21 mouse cellular contexts compared by ENCODE assay signal in the genomic region with DNA sequence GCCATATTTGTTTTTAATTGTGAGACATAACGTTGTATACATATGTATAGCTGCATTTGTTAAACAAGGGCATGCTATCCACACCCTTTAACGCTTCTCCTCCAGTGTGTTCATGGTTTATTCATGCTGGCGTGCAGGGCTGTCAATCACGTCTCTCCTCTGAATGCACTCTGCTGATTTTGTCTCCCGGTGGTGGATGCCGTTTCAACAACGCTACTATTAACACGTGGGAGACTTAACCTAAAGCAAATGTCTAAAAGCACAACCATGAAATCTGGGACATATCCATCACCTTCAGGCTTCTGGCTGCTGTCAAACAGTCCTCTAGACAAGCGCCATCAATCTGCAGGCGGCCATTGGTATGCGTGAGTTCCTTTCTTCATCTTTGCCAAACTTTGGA. TPM values are rescaled to one million over a fixed set of nuclear protein-coding genes. Genes with fewer than 3 reads are reported as not detected.
DNase-seq lines count a peak whose midpoint lies in the region; ATAC-seq and TF ChIP-seq lines count a peak whose summit lies in the region.
"Had no signal": no experiment of that assay in that cellular context is flagged by ENCODE, and none has a peak within 500 bp of the region (broad histone marks: within the 10 kb centered on the region; RNA-seq: fewer than 3 reads in every experiment).

No protein-coding gene starts in this region.

- no peaks in the 10 kb centered on the region for H3K9me3 ChIP-seq in embryonic facial prominence, embryonic 14.5 days (ENCODE audit: control insufficient read depth, low read length)
- no peaks in the 10 kb centered on the region; the same call in 1 of the 2 replicates for H3K9me3 ChIP-seq in embryonic facial prominence, embryonic 10.5 days
- H3K9me3 ChIP-seq in neural tube, embryonic 12.5 days = no peaks in the 10 kb centered on the region
- H3K9me3 ChIP-seq in hindbrain, embryonic 14.5 days (ENCODE audit: control insufficient read depth, low read length) = no peaks in the 10 kb centered on the region
- H3K9me3 ChIP-seq in midbrain, postnatal 0 days (ENCODE audit: low read length) = no peaks in the 10 kb centered on the region
- H3K9me3 ChIP-seq: kidney, embryonic 15.5 days had no signal

- H3K27ac ChIP-seq in embryonic facial prominence, embryonic 14.5 days (replicated peaks; ENCODE audit: low read depth, low read length) = no peak overlapping the region
- no peak overlapping the region for H3K27ac ChIP-seq in embryonic facial prominence, embryonic 10.5 days (replicated peaks)
- no peak overlapping the region for H3K27ac ChIP-seq in neural tube, embryonic 12.5 days
- H3K27ac ChIP-seq in hindbrain, embryonic 14.5 days = no peak overlapping the region
- H3K27ac ChIP-seq in midbrain, postnatal 0 days (ENCODE audit: low read depth, low read length) = no peak overlapping the region
- H3K27ac ChIP-seq: heart, adult 2 months; kidney, embryonic 15.5 days had no signal

- peak; percentile 60; the same call in 1 of the 2 replicates for ATAC-seq in embryonic facial prominence, embryonic 14.5 days (ENCODE audit: low read depth)
- peak; percentile 58; the same call in 1 of the 2 replicates for ATAC-seq in neural tube, embryonic 12.5 days (ENCODE audit: low FRiP score, low read depth)
- ATAC-seq in hindbrain, embryonic 14.5 days (ENCODE audit: low FRiP score) = peak; percentile 55; the same call in 1 of the 2 replicates
- no peak for ATAC-seq in midbrain, postnatal 0 days (ENCODE audit: low FRiP score)
- ATAC-seq: intestine, embryonic 16.5 days had no signal

- no peaks in the 10 kb centered on the region for H3K27me3 ChIP-seq in embryonic facial prominence, embryonic 14.5 days (replicated peaks; ENCODE audit: control insufficient read depth, insufficient read depth, low read length)
- no peaks in the 10 kb centered on the region for H3K27me3 ChIP-seq in embryonic facial prominence, embryonic 10.5 days (replicated peaks; ENCODE audit: low read depth, poor library complexity, severe bottlenecking)
- H3K27me3 ChIP-seq in neural tube, embryonic 12.5 days (replicated peaks) = no peaks in the 10 kb centered on the region
- H3K27me3 ChIP-seq in hindbrain, embryonic 14.5 days (ENCODE audit: control insufficient read depth, insufficient read depth, low read length) = no peaks in the 10 kb centered on the region
- H3K27me3 ChIP-seq in midbrain, postnatal 0 days (ENCODE audit: insufficient read depth, low read length) = no peaks in the 10 kb centered on the region
- H3K27me3 ChIP-seq: kidney, embryonic 15.5 days; megakaryocyte, embryonic 14.5 days had no signal

- H3K4me2 ChIP-seq in embryonic facial prominence, embryonic 14.5 days (ENCODE audit: low read depth, low read length) = no peak overlapping the region
- no peak overlapping the region for H3K4me2 ChIP-seq in neural tube, embryonic 12.5 days (replicated peaks)
- no peak overlapping the region for H3K4me2 ChIP-seq in hindbrain, embryonic 14.5 days (replicated peaks)
- no peak overlapping the region for H3K4me2 ChIP-seq in midbrain, postnatal 0 days (ENCODE audit: low read depth, low read length, poor library complexity, severe bottlenecking)
- H3K4me2 ChIP-seq: kidney, embryonic 15.5 days; liver, embryonic 11.5 days had no signal

- peak; percentile 66 for DNase-seq in embryonic facial prominence, embryonic 14.5 days (ENCODE audit: low spot score)
- DNase-seq in embryonic facial prominence, embryonic 10.5 days (ENCODE audit: low spot score) = no peak
- no peak for DNase-seq in neural tube, embryonic 10.5 days (ENCODE audit: extremely low spot score, low spot score)
- DNase-seq in hindbrain, embryonic 14.5 days (ENCODE audit: low spot score) = no peak
- peak; percentile 20 for DNase-seq in midbrain, postnatal 0 days (ENCODE audit: low spot score)
- DNase-seq in cerebellum, postnatal 4 days (ENCODE audit: low spot score in 2 of 2) = no peak
- DNase-seq in heart, postnatal 25 days (ENCODE audit: low spot score) = no peak
- DNase-seq: adrenal gland, postnatal 14 days; cerebellum, adult 11-12 months; cerebellum, postnatal 14 days; gastrocnemius, postnatal 10 days; heart, adult 2 months; heart, postnatal 4 days; lung, adult 18-20 months; lung, postnatal 14 days; right cerebral cortex, postnatal 14 days had no signal

- no peaks in the 10 kb centered on the region for H3K4me1 ChIP-seq in embryonic facial prominence, embryonic 14.5 days (ENCODE audit: control insufficient read depth, insufficient read depth, low read length)
- no peaks in the 10 kb centered on the region for H3K4me1 ChIP-seq in embryonic facial prominence, embryonic 10.5 days
- peaks cover 14% of the 10 kb centered on the region; the same call in 1 of the 2 replicates for H3K4me1 ChIP-seq in neural tube, embryonic 12.5 days
- H3K4me1 ChIP-seq in hindbrain, embryonic 14.5 days (replicated peaks; ENCODE audit: control insufficient read depth, insufficient read depth, low read length) = 0 out of 2 replicates have a peak, but pooled peaks cover 6% of the 10 kb centered on the region
- H3K4me1 ChIP-seq in midbrain, postnatal 0 days (ENCODE audit: insufficient read depth, low read length) = no peaks in the 10 kb centered on the region
- H3K4me1 ChIP-seq: kidney, embryonic 15.5 days had no signal

- intact Hi-C loops in heart, postnatal 25 days (cut with DNase I) = no loop called here

- no peak overlapping the region for H3K4me3 ChIP-seq in embryonic facial prominence, embryonic 14.5 days (ENCODE audit: low read depth, low read length)
- H3K4me3 ChIP-seq in embryonic facial prominence, embryonic 10.5 days = no peak overlapping the region
- H3K4me3 ChIP-seq in neural tube, embryonic 12.5 days = no peak overlapping the region
- no peak overlapping the region for H3K4me3 ChIP-seq in hindbrain, embryonic 14.5 days (replicated peaks; ENCODE audit: low read length)
- H3K4me3 ChIP-seq in midbrain, postnatal 0 days (ENCODE audit: low read depth, low read length) = no peak overlapping the region
- H3K4me3 ChIP-seq: heart, adult 2 months; kidney, embryonic 15.5 days; megakaryocyte, embryonic 14.5 days had no signal

- 38% methylated on average over 11 of the region's 11 CpGs for WGBS in embryonic facial prominence, embryonic 14.5 days
- WGBS in embryonic facial prominence, embryonic 10.5 days = 79% methylated on average over 11 of the region's 11 CpGs
- WGBS in neural tube, embryonic 12.5 days = 42% methylated on average over 11 of the region's 11 CpGs
- WGBS in hindbrain, embryonic 14.5 days = 17% methylated on average over 11 of the region's 11 CpGs
- WGBS in midbrain, postnatal 0 days = 24% methylated on average over 11 of the region's 11 CpGs

- no peak overlapping the region for H3K9ac ChIP-seq in embryonic facial prominence, embryonic 14.5 days (ENCODE audit: low read depth, low read length)
- no peak overlapping the region for H3K9ac ChIP-seq in neural tube, embryonic 12.5 days
- no peak overlapping the region for H3K9ac ChIP-seq in hindbrain, embryonic 14.5 days
- no peak overlapping the region for H3K9ac ChIP-seq in midbrain, postnatal 0 days (replicated peaks; ENCODE audit: low read length, poor library complexity, severe bottlenecking)
- H3K9ac ChIP-seq: kidney, embryonic 15.5 days had no signal

- no peak for TF ChIP-seq CTCF in midbrain, postnatal 0 days (IDR thresholded peaks at IDR 0.05)

- peaks cover 20% of the 10 kb centered on the region for H3K36me3 ChIP-seq in embryonic facial prominence, embryonic 14.5 days (ENCODE audit: control insufficient read depth, insufficient read depth, low read length)
- H3K36me3 ChIP-seq in embryonic facial prominence, embryonic 10.5 days (replicated peaks) = peaks cover 77% of the 10 kb centered on the region
- peaks cover 45% of the 10 kb centered on the region for H3K36me3 ChIP-seq in neural tube, embryonic 12.5 days
- peaks cover 25% of the 10 kb centered on the region for H3K36me3 ChIP-seq in hindbrain, embryonic 14.5 days (replicated peaks; ENCODE audit: control insufficient read depth, insufficient read depth)
- no peaks in the 10 kb centered on the region; the same call in 1 of the 2 replicates for H3K36me3 ChIP-seq in midbrain, postnatal 0 days (ENCODE audit: insufficient read depth, low read length)

RNA-seq across cellular contexts. Expression of gene Pitpnm2, which starts 20.1 kb away (rescaled TPM):
- polyA plus RNA-seq in embryonic facial prominence, embryonic 14.5 days (2014; fragmentation: Nextera tagmentation; extraction: Ambion mirVana) = 7.6 and 8.4 TPM in 2 replicates
- 3.2 and 4.0 TPM in 2 replicates for polyA plus RNA-seq in embryonic facial prominence, embryonic 10.5 days (2016; fragmentation: Nextera tagmentation; extraction: Ambion mirVana)
- 6.3 and 7.4 TPM in 2 replicates for polyA plus RNA-seq in neural tube, embryonic 12.5 days (2016; fragmentation: Nextera tagmentation; extraction: Ambion mirVana)
- 13.5 and 15.1 TPM in 2 replicates for polyA plus RNA-seq in hindbrain, embryonic 14.5 days (2014; fragmentation: Nextera tagmentation; extraction: Ambion mirVana)
- total RNA-seq in midbrain, postnatal 0 days (2014; rRNA removed) = 48.1 and 66.2 TPM in 2 replicates
- polyA plus RNA-seq in midbrain, postnatal 0 days (2015; fragmentation: Nextera tagmentation; extraction: Ambion mirVana) = 8.6 and 10.1 TPM in 2 replicates
- total RNA-seq in heart, postnatal 25 days (2021) = 10 to 100 TPM; 42.5 to 50.9 TPM

RNA-seq across cellular contexts. Expression of gene Mphosph9, which starts 58.1 kb away (rescaled TPM):
- polyA plus RNA-seq in embryonic facial prominence, embryonic 14.5 days (2014; fragmentation: Nextera tagmentation; extraction: Ambion mirVana) = 9.3 and 10.2 TPM in 2 replicates
- polyA plus RNA-seq in embryonic facial prominence, embryonic 10.5 days (2016; fragmentation: Nextera tagmentation; extraction: Ambion mirVana) = 19.0 and 21.2 TPM in 2 replicates
- 17.9 and 18.8 TPM in 2 replicates for polyA plus RNA-seq in neural tube, embryonic 12.5 days (2016; fragmentation: Nextera tagmentation; extraction: Ambion mirVana)
- polyA plus RNA-seq in hindbrain, embryonic 14.5 days (2014; fragmentation: Nextera tagmentation; extraction: Ambion mirVana) = 10.1 and 12.6 TPM in 2 replicates
- total RNA-seq in midbrain, postnatal 0 days (2014; rRNA removed) = 19.0 and 41.0 TPM in 2 replicates
- polyA plus RNA-seq in midbrain, postnatal 0 days (2015; fragmentation: Nextera tagmentation; extraction: Ambion mirVana) = 6.6 and 9.6 TPM in 2 replicates
- total RNA-seq in heart, postnatal 25 days (2021) = 1 to 10 TPM; 4.0 to 4.6 TPM

RNA-seq across cellular contexts. Expression of gene 2810006K23Rik, which starts 58.2 kb away (rescaled TPM):
- polyA plus RNA-seq in embryonic facial prominence, embryonic 14.5 days (2014; fragmentation: Nextera tagmentation; extraction: Ambion mirVana) = 9.3 and 10.4 TPM in 2 replicates
- polyA plus RNA-seq in embryonic facial prominence, embryonic 10.5 days (2016; fragmentation: Nextera tagmentation; extraction: Ambion mirVana) = 20.9 and 25.2 TPM in 2 replicates
- 21.2 and 22.9 TPM in 2 replicates for polyA plus RNA-seq in neural tube, embryonic 12.5 days (2016; fragmentation: Nextera tagmentation; extraction: Ambion mirVana)
- polyA plus RNA-seq in hindbrain, embryonic 14.5 days (2014; fragmentation: Nextera tagmentation; extraction: Ambion mirVana) = 9.4 and 10.2 TPM in 2 replicates
- total RNA-seq in midbrain, postnatal 0 days (2014; rRNA removed) = 9.0 and 9.4 TPM in 2 replicates
- polyA plus RNA-seq in midbrain, postnatal 0 days (2015; fragmentation: Nextera tagmentation; extraction: Ambion mirVana) = 7.8 TPM in 2 replicates
- 10 to 100 TPM; 10.5 to 13.6 TPM for total RNA-seq in heart, postnatal 25 days (2021)

Comparison
In these comparisons a context has a peak if more than half of its experiments do, and no peak if none do; other contexts are left out.
1. DNase-seq: peak in embryonic facial prominence, embryonic 14.5 days (single experiment) and midbrain, postnatal 0 days (single experiment); none in embryonic facial prominence, embryonic 10.5 days (single experiment), neural tube, embryonic 10.5 days (single experiment), hindbrain, embryonic 14.5 days (single experiment), cerebellum, postnatal 4 days (0 of 2) and heart, postnatal 25 days (single experiment).